Mouse (Mus musculus) cerebral cortex, adult 2 months (tissue): ENCODE measurements around the gene Dhx58.

ENCODE experiments used
- WGBS: fragments of 180-500 bp; shearing (Covaris S2); methylation state at CpG from one replicate; pipeline ENCODE4 v1.1.7; 2018; 5-methylcytosine and 5-hydroxymethylcytosine counted together

Gene Dhx58

DNA sequence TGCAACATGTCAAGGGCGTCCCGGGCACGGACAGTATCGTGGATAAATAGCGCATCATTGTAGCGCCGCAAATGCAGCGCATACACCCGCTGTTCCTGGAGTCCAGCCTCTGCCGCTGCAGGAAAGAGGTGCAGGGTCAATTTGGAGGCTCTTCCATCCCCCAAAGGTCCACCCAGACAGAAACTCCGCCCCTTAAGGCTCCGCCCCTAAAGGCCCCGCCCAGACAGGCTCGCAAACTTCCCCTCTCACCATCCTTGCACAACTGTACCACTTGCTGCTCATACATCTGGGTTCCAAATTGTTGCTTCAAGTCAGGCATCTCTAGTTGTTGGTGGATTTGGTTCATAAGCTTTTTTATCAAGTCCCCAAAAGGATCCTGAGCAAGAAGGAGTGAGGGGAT lies 2.8 kb downstream of the Dhx58 start:
- WGBS = 34% methylated on average over 14 of the region's 14 CpGs

DNA sequence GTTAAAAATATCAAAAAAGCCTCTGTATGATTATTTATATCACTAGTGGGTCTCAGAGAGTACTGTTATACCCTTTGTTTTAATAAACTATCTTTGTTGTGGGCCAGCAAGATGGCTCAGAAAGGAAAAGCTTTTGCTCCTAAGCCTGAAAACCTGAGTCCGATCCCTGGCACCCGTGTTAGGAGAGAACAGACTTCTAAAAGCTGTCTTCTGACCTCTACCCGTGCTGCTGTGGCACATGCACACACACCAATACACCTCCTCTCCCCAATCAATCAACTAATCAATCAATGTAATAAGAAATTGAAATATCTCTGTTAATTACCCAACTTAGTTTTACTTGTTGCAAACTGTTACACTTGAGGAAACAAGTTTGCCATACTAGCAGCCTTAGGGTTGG lies 3.4 kb downstream of the Dhx58 start:
- 88% methylated on average over 3 of the region's 3 CpGs for WGBS

DNA sequence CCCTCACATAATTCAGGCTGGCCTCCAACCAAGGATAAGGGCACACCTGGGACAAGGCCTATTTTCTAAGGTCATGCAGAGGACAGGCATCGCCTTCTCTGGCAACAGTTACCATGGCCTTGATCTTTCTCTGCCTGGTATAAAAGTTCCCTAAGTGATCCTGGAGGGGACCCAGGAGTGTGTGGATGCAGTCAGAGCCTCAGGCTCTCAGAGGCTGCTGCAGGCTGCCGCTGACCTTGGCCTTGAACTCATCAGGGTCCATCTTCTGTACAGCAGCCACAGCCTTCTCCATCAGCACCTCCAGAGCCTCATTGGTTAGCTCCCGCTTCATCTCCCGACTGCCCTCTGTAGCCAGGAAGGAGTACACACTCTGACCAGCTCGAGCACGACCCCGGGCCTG lies 6.2 kb downstream of the Dhx58 start:
- 88% methylated on average over 7 of the region's 7 CpGs for WGBS

GRCm38 (mm10) chr11:100694926-100695325 lies 9.1 kb downstream of the Dhx58 start:
- WGBS = 50% methylated on average over 5 of the region's 5 CpGs

DNA sequence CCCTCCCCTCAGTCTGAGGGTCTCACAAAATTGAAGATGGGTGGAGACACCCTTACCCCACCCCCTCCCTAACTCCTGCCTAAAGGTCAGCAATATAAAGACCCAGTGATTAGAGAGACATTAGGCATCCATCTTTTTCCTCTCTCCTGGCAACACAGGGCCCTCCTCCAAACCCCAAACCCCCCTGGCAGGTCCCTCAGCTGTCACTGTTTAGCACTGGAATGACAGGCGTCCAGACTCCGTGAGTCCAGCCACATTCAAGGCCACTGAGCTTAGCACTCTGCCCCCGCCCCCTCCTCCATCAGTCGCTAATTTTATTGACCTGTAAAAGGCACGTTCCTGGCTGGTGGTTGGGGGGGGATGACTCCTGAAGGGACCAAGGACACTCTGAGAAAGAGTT lies 10.9 kb downstream of the Dhx58 start:
- WGBS = 54% methylated on average over 5 of the region's 5 CpGs

DNA sequence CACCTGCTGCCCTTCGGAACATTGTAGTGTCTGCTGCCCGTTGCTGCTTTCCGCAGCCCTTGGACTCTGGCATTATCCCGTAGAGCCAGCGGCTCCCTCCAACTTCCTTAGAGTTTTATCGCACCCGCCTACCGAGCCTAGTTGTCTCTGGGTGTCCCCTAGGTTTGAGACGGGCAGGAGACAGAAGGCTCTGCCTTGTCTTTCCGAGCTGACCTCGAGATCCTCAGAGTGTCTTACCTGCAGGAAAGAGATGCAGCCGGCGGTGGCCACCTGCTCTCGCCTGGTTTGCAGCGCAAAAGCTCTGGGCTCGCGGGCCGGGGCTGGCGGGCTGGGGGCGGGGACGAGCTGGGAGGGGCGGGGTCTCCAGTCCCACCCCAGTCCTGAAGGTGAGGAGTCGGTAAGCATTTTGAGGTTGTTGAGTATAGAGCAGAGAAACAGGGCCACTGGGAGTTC lies 11.9 kb downstream of the Dhx58 start, which contains the start of gene Zfp385c:
TSS of gene Zfp385c (minus strand) at position 292 of the 453 bp plus-strand sequence.
- 17% methylated on average over 23 of the region's 23 CpGs for WGBS

- 54% methylated on average over 7 of the region's 7 CpGs for WGBS
Observed at GRCm38 (mm10) chr11:100690389-100690788, 13.7 kb downstream of the Dhx58 start.

DNA sequence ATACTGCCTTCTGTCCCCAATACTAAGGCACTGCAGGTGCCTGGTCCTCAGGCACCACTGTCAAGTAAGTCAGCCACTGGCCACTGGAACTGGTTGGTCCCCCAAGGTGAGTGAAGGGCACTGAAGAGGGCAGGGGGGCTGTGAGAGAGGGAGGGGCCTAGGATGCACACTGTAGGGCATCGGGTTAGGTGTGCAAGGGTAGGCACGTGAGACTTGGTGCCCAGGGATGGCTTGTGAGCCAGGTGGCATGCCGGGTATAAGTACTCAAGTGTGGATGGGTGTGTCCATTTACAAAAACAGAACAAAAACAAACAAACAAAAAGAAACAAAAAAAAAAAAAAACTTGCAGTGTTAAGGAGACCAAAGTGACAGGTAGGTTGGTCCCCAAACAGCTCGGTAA lies 15.6 kb downstream of the Dhx58 start:
- 82% methylated on average over 4 of the region's 4 CpGs for WGBS

- WGBS = 84% methylated on average over 7 of the region's 7 CpGs
Observed at GRCm38 (mm10) chr11:100687265-100687664, 16.8 kb downstream of the Dhx58 start.

DNA sequence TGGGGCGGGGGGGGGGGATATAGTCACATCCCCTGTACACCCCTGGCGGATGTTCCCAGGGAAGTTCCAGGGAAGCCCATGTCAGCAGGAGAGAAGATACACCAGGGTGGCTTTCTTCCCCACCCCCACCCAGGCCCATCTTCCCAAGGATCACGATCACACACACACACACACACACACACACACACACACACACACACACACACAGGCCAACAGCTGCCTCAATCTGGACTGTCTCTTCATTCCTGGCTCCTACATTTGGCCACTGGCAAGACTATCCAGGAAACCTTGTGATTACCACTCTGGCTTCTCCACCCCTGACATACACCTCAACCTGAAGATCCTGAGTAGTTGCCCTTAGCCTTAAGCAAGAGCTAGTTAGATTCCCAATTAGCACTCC lies 18.7 kb downstream of the Dhx58 start:
- 68% methylated on average over 3 of the region's 3 CpGs for WGBS

GRCm38 (mm10) chr11:100684084-100684483 lies 20.0 kb downstream of the Dhx58 start:
- 69% methylated on average over 2 of the region's 2 CpGs for WGBS

DNA sequence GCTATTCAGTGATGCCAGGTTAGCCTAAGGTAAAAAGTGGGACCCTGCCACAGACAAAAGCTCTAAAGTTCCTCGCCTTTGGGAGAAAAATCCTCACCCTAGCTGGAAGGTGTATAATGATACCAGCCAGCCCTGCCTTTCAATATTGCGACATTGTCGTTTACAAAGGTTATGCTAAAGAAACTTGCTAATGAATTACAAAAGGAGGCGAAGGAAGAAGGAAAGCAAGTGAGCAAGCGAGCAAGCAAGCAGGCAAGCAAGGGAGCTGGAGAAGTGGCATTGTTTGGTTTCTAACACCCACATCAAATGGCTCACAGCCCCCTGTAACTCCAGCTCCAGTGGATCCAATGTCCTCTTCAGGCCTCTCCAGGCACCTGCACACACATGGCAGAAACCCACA lies 21.5 kb downstream of the Dhx58 start:
- 86% methylated on average over 5 of the region's 5 CpGs for WGBS

DNA sequence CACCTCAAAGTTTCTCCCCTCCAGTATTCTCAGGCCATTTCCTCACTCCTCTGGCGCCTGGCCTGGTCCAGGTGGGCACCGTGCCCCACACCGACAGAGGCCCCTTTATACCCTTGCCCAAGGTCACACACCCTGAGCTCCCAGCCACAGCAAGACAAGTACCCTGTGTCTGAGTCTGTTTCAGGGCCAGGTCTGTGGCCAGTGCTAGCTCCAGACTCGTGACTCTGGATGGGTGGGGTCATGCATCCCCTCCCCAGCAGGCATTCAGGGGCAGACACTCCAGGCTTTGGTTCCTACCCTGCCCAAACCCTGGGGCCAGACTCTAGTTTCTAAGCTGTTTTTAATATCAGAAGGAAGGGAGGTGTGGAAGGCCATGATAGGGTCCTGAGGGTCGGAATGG lies 22.2 kb downstream of the Dhx58 start:
- WGBS = 81% methylated on average over 5 of the region's 5 CpGs

- WGBS = 45% methylated on average over 7 of the region's 7 CpGs
Observed at GRCm38 (mm10) chr11:100677810-100678209, 26.3 kb downstream of the Dhx58 start.

DNA sequence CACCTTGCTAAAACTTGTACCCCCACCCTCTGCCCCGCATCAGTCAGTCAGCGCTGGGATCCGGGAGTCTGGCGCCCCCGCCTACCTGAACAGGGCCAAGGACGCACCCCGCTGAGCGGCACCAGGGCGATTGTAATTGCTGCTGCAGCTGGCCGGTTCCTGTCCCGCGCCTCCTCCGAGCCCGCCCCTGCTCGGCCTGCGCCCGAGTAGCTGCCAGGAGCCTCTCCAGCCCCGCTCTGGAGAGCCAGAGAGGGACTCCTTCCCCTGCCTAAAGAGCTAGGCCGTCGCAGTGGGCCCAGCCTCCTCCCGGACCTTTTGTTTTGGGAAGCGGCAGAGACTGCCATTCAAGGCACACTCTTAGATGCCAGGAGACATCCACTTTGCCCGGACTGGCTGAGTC lies 30.9 kb downstream of the Dhx58 start:
- WGBS = 19% methylated on average over 23 of the region's 23 CpGs

DNA sequence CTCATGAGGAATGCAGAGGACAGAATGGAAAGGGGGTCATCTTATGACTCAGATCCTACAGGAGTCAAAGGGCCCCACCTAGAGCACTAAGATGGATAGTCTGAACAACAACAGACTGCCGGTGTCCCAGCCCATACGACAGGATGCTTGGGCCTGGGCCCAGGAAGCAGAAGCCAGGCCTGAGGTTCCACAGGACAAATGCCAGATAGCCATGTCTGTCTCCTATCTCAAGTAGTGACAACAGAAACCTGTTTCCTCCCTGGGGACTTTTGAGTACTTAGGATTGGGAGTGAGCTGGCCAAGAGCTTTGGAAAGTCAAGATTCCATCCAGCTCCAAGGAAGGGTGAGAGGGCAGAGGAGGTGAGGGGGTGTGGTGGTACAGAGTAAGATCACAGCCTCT lies 32.1 kb downstream of the Dhx58 start:
- WGBS = 71% methylated on average over 2 of the region's 2 CpGs

DNA sequence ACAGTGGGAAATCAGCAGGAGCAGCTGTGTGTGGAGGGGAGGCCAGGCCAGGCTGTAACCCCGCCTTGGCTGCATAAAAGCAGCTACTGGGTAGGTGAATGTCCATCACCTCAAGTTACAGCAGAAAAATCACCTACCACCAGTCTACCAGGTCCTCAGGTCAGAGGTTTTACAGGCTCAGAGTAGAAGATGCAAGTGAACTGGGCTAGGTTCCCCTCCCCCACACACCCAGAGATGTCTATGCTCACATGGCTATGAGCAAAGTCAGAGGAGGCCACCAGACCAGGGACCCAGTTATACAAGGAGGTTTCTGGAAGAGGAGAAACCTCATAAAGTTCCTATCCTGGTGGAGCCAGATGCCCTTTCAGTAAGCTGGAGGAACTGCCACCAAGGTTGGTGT lies 33.0 kb downstream of the Dhx58 start:
- WGBS = 86% methylated on average over 1 of the region's 1 CpGs

GRCm38 (mm10) chr11:100659806-100660205 lies 44.3 kb downstream of the Dhx58 start:
- 81% methylated on average over 10 of the region's 10 CpGs for WGBS

DNA sequence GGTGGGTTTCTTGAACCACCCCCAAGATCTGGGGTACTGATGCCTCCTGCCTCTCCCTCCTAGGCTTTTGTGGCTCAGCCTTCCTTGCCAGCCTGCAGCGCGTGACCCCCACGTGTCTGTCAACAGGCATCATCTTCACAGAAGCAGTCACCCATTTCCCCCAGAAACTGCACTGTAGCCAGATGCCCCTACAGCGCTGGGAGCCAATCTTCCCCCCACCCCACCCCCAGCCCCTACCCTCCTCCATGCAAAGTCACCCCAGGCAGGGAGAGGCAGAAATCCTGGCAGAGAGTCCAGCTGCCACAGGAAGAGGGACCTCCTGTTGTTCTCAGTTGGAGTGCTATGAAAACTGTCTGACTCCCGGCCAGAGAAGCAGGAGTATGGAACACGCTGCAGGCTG lies 47.6 kb downstream of the Dhx58 start:
- WGBS = 14% methylated on average over 6 of the region's 6 CpGs

GRCm38 (mm10) chr11:100655589-100655988 lies 48.5 kb downstream of the Dhx58 start:
- WGBS = 58% methylated on average over 3 of the region's 3 CpGs

- WGBS = 40% methylated on average over 3 of the region's 3 CpGs
Observed at GRCm38 (mm10) chr11:100651748-100652147, 52.3 kb downstream of the Dhx58 start.

DNA sequence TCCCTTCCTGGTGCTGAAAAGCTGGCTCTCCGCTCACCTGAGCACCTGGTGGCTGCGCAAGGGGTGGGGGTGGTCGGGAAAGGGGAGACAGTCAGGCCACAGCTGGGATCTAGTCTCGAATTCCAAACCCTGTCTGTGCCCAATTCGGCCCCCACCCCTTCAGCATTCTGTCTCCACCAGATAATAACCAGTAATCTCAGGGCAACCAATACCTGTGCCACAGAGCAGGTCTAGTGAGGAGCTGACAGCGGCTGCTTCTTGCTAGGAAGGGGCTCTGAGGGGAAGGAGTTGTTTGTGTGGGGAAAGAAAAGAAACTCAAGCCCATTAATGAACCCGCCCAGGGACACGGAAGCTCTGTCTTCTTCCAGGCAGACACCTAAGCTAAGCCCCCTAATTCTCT lies 52.9 kb downstream of the Dhx58 start:
- WGBS = 20% methylated on average over 8 of the region's 8 CpGs

DNA sequence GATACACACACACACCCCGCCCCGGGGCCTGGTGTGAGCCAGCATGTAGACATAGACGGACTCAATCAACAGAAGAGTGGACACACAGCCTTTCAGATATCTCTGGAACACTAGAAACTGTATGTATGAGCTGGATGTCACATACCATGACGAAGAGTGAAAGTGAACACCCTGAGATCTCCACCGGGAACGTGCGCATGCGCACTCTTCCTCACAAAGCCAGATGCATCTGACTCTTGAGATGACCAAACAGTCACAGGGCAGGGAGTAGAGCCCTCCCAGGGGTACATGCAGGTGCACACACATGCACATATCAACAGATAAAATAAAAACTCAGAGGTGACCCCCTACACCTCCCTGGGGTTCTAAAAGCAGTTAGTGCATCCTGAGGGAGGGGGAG lies 55.7 kb downstream of the Dhx58 start:
- whole genome bisulfite sequencing = 88% methylated on average over 8 of the region's 8 CpGs

- 19% methylated on average over 1 of the region's 1 CpGs for WGBS
Observed at GRCm38 (mm10) chr11:100646265-100646664, 57.8 kb downstream of the Dhx58 start.
